Mouse (Mus musculus): Measurements from ENCODE around the gene Prdm16. TPM values are rescaled to one million over a fixed set of nuclear protein-coding genes. Genes with fewer than 3 reads are reported as not detected.

Gene Prdm16
- 0.75 and 2.2 TPM in 2 replicates for polyA plus RNA-seq (2015; fragmentation: Nextera tagmentation; extraction: Ambion mirVana)

GRCm38 (mm10) chr4:154636721-154637311 is at the start of gene Prdm16:
TSS of gene Prdm16 (minus strand) at chr4:154636873.
- H3K36me3 ChIP-seq (replicated peaks; ENCODE audit: insufficient read depth, low read length): no peaks in the 10 kb centered on the region
- 2% methylated on average over 43 of the region's 47 CpGs for WGBS (ENCODE audit: insufficient replicate concordance)
- ATAC-seq: peak; percentile 26
- H3K9ac ChIP-seq (replicated peaks): peak within 1 kb of the TSS; percentile 64
- peaks cover 84% of the 10 kb centered on the region for H3K27me3 ChIP-seq (ENCODE audit: insufficient read depth, low read length)
- peaks cover 4% of the 10 kb centered on the region; the same call in 1 of the 2 replicates for H3K4me1 ChIP-seq (ENCODE audit: insufficient read depth)
- peak within 1 kb of the TSS; percentile 66 for H3K4me3 ChIP-seq (ENCODE audit: low read depth, low read length)
- no peak for TF ChIP-seq EP300 (IDR thresholded peaks at IDR 0.05; ENCODE audit: low read depth)
- H3K9me3 ChIP-seq (ENCODE audit: low read length): no peaks in the 10 kb centered on the region
- peak; percentile 50 for DNase-seq
- peak within 1 kb of the TSS; percentile 72 for H3K27ac ChIP-seq (ENCODE audit: low read depth)
- H3K4me2 ChIP-seq (ENCODE audit: low read depth, low read length): peak within 1 kb of the TSS; percentile 87

- ATAC-seq: no peak
- no peak overlapping the region for H3K4me3 ChIP-seq (ENCODE audit: low read depth, low read length)
- H3K4me2 ChIP-seq (ENCODE audit: low read depth, low read length): no peak overlapping the region
- TF ChIP-seq CTCF (IDR thresholded peaks at IDR 0.05; ENCODE audit: low read depth) (no peak), EP300 (IDR thresholded peaks at IDR 0.05; ENCODE audit: low read depth) (no peak)
- no peaks in the 10 kb centered on the region for H3K36me3 ChIP-seq (replicated peaks; ENCODE audit: insufficient read depth, low read length)
- no peak overlapping the region for H3K9ac ChIP-seq (replicated peaks)
- WGBS (ENCODE audit: insufficient replicate concordance): 63% methylated on average over 5 of the region's 5 CpGs
- H3K9me3 ChIP-seq (ENCODE audit: low read length): no peaks in the 10 kb centered on the region
- no peak for DNase-seq
- no peak overlapping the region for H3K27ac ChIP-seq (ENCODE audit: low read depth)
- no peaks in the 10 kb centered on the region for H3K4me1 ChIP-seq (ENCODE audit: insufficient read depth)
- H3K27me3 ChIP-seq (ENCODE audit: insufficient read depth, low read length): no peaks in the 10 kb centered on the region
Observed at GRCm38 (mm10) chr4:154683068-154683752, 46.5 kb upstream of the Prdm16 start.

- H3K4me3 ChIP-seq (ENCODE audit: low read depth, low read length): no peak overlapping the region
- DNase-seq: no peak
- no peaks in the 10 kb centered on the region for H3K9me3 ChIP-seq (ENCODE audit: low read length)
- TF ChIP-seq CTCF (IDR thresholded peaks at IDR 0.05; ENCODE audit: low read depth): no peak
- TF ChIP-seq EP300 (IDR thresholded peaks at IDR 0.05; ENCODE audit: low read depth): no peak
- no peaks in the 10 kb centered on the region for H3K36me3 ChIP-seq (replicated peaks; ENCODE audit: insufficient read depth, low read length)
- H3K4me2 ChIP-seq (ENCODE audit: low read depth, low read length): no peak overlapping the region
- WGBS (ENCODE audit: insufficient replicate concordance): 54% methylated on average over 14 of the region's 14 CpGs
- no peaks in the 10 kb centered on the region for H3K4me1 ChIP-seq (ENCODE audit: insufficient read depth)
- H3K9ac ChIP-seq (replicated peaks): no peak overlapping the region
- H3K27ac ChIP-seq (ENCODE audit: low read depth): no peak overlapping the region
- no peak for ATAC-seq
- H3K27me3 ChIP-seq (ENCODE audit: insufficient read depth, low read length): no peaks in the 10 kb centered on the region
Observed at GRCm38 (mm10) chr4:154682311-154682710, 45.6 kb upstream of the Prdm16 start.

GRCm38 (mm10) chr4:154675441-154676000 is 38.8 kb upstream of the Prdm16 start:
- no peaks in the 10 kb centered on the region for H3K36me3 ChIP-seq (replicated peaks; ENCODE audit: insufficient read depth, low read length)
- H3K9me3 ChIP-seq (ENCODE audit: low read length): no peaks in the 10 kb centered on the region
- H3K4me1 ChIP-seq (ENCODE audit: insufficient read depth): no peaks in the 10 kb centered on the region
- DNase-seq (no peak), ATAC-seq (no peak)
- H3K27me3 ChIP-seq (ENCODE audit: insufficient read depth, low read length): no peaks in the 10 kb centered on the region
- no peak overlapping the region for H3K27ac ChIP-seq (ENCODE audit: low read depth)
- H3K4me2 ChIP-seq (ENCODE audit: low read depth, low read length): no peak overlapping the region
- no peak for TF ChIP-seq EP300 (IDR thresholded peaks at IDR 0.05; ENCODE audit: low read depth)
- no peak for TF ChIP-seq CTCF (IDR thresholded peaks at IDR 0.05; ENCODE audit: low read depth)
- H3K4me3 ChIP-seq (ENCODE audit: low read depth, low read length): no peak overlapping the region
- WGBS (ENCODE audit: insufficient replicate concordance): 53% methylated on average over 10 of the region's 10 CpGs
- H3K9ac ChIP-seq (replicated peaks): no peak overlapping the region

GRCm38 (mm10) chr4:154674966-154675365 is 38.3 kb upstream of the Prdm16 start:
- Histone ChIP-seq H3K27me3 (ENCODE audit: insufficient read depth, low read length) (no peaks in the 10 kb centered on the region), H3K4me1 (ENCODE audit: insufficient read depth) (no peaks in the 10 kb centered on the region), H3K27ac (ENCODE audit: low read depth) (no peak overlapping the region), H3K4me2 (ENCODE audit: low read depth, low read length) (no peak overlapping the region), H3K9me3 (ENCODE audit: low read length) (no peaks in the 10 kb centered on the region), H3K9ac (replicated peaks) (no peak overlapping the region), H3K4me3 (ENCODE audit: low read depth, low read length) (no peak overlapping the region), H3K36me3 (replicated peaks; ENCODE audit: insufficient read depth, low read length) (no peaks in the 10 kb centered on the region)
- ATAC-seq (no peak), DNase-seq (no peak)
- WGBS (ENCODE audit: insufficient replicate concordance): 45% methylated on average over 15 of the region's 15 CpGs
- TF ChIP-seq CTCF (IDR thresholded peaks at IDR 0.05; ENCODE audit: low read depth): no peak
- TF ChIP-seq EP300 (IDR thresholded peaks at IDR 0.05; ENCODE audit: low read depth): no peak

- no peaks in the 10 kb centered on the region for H3K9me3 ChIP-seq (ENCODE audit: low read length)
- TF ChIP-seq CTCF (IDR thresholded peaks at IDR 0.05; ENCODE audit: low read depth) (peak; percentile 82), EP300 (IDR thresholded peaks at IDR 0.05; ENCODE audit: low read depth) (no peak)
- no peak overlapping the region for H3K4me2 ChIP-seq (ENCODE audit: low read depth, low read length)
- H3K27me3 ChIP-seq (ENCODE audit: insufficient read depth, low read length): no peaks in the 10 kb centered on the region
- H3K36me3 ChIP-seq (replicated peaks; ENCODE audit: insufficient read depth, low read length): no peaks in the 10 kb centered on the region
- no peak overlapping the region for H3K9ac ChIP-seq (replicated peaks)
- no peak for ATAC-seq
- 7% methylated on average over 12 of the region's 12 CpGs for WGBS (ENCODE audit: insufficient replicate concordance)
- no peaks in the 10 kb centered on the region for H3K4me1 ChIP-seq (ENCODE audit: insufficient read depth)
- no peak overlapping the region for H3K27ac ChIP-seq (ENCODE audit: low read depth)
- H3K4me3 ChIP-seq (ENCODE audit: low read depth, low read length): no peak overlapping the region
- peak; percentile 71 for DNase-seq
Observed at GRCm38 (mm10) chr4:154674541-154674940, 37.9 kb upstream of the Prdm16 start.

Measured in liver, postnatal 0 days (tissue).